Mouse (Mus musculus): ENCODE measurements around the gene Daam2.

Daam2 gene

GRCm38 (mm10) chr17:49530215-49530614, 33.9 kb downstream of the Daam2 start:
- DNase-seq: peak; percentile 60

GRCm38 (mm10) chr17:49528503-49529205, 35.5 kb downstream of the Daam2 start:
- DNase-seq: peak; percentile 83

DNA sequence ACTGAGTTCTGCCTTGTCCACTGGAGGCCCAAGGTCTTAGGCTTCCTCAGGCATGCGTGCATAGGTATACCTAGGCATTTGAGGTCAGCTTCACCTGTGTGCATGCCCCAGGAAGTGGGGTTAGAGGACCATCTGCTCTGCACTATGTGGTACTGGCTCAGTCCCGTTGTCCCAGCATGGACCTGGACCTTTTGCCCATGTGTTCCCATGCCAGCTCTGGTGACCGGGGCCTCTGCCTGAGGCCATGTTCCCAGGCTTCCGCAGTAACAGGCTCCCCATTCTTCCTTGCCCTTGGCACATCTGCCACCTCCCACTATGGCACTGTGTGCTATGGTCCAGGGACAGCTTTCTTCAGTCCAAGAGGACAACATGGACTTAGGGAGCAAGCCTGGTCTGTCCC, 36.1 kb downstream of the Daam2 start:
- peak; percentile 89 for DNase-seq

DNA sequence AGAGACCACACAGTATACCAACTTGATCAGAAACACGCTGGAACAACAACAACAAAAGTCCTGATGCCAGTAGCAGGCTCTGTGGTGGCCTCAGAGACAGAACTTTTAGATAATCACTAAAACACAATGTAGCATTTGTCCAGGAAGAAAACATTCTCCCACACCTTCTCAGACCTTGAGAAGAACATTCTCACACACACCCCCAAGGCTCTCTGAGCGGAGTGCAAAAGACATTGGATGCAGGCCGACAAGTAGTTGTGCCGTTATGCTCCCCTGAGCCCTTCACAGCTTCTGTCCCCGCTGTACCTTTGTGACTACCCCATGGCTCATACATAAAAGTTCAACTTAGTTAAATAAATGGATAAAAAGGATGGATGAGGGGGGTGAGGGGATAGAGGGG, 37.6 kb downstream of the Daam2 start:
- DNase-seq: no peak

DNA sequence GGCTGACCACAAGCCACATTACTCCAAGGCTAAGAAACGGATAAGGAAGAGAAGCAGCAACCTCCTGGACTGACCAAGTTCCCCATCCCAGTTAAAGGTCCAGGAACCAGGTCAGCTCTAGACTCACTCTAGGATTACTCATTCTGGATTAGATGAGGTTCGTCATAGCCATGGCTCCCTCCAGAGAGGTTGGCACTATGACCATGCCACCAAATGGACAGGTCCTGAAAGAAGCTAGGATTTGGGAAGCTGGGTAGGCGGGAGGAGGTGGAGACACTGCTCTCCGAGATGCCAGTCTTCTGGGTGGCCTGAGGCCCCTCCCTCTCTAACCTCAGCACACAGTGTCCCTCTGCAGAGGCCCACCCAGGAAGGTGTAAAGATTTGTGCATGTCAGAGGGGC, 38.2 kb downstream of the Daam2 start:
- DNase-seq: peak; percentile 74

DNA sequence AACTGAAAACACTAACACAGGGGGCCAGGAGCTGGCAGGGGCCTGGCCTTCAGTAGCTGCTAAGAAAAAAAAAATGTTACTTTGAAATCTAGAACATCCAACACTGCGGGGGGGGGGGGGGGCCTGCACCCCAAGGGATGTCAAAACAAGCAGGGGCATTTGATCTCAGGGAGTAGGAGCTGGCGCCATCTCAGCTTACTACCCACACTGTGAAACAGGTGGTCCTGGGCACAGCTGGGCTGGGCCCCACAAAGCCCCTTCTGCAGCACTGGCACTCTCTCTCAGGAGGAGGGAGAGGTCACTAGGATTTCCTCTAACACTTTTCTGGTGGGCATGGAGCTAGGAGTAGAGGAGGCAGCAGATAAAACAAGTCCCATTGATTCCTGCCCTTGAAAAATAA, 39.6 kb downstream of the Daam2 start:
- no peak for DNase-seq

- DNase-seq: no peak
These were observed 41.7 kb downstream of the Daam2 start for GRCm38 (mm10) chr17:49522435-49522834.

DNA sequence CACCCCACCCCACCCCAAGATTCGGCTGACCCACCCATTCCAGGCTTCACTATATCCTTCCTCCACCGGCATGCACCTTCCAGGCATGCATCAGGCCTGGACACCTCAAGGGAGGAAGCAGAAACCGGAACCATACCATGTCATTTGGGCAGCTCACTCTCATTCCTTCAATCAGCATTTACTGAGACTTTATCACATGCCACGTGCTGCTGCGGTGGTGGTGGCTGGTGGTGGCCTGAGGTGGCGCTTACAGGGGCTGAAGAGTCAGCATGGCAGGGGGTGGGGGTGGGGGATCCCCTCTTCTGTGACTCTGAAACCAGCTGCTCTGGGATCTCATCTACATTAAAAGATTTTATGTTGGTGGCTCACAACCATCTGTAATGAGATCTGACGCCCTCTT, 42.1 kb downstream of the Daam2 start:
- DNase-seq: no peak

DNA sequence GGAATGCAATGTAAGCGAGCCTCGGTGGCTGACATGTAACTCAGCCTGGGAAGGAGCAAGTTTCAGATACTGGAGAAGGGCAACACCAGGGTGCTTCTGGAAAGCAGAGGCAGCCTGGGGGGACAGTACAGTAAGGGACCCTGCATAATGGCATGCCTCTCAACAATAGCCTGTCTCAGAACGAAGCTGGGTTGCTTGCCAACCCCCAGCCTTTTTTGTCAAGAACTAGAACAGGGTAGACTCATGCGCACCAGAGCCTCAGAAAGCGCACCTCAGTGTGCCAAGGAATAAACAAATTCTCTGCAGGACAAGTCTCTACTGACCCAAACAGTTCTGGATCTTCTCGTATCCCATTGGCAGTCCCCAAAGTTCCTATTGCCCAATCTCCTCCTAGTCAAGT, 43.5 kb downstream of the Daam2 start:
- no peak for DNase-seq

GRCm38 (mm10) chr17:49519576-49520247, 44.4 kb downstream of the Daam2 start:
- no peak for DNase-seq

DNA sequence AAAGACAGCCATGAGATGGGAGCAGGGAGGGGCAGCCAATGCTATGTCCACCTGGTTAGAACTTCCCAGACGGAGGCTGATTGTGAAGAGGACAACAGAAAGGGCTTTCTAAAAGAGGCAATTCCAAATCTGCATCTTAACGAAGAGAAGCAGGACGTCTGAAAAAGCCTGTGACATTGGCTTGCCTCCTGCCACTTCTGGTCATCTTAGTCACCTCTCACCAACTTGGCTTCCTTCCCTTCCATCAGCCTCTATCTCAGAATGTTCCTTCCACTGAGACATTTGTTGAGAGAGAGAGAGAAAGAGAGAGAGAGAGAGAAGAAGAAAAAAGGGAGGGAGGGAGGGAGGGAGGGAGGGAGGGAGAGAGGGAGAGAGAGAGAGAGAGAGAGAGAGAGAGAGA, 47.1 kb downstream of the Daam2 start:
- no peak for DNase-seq

- DNase-seq: no peak
These were observed 48.5 kb downstream of the Daam2 start for GRCm38 (mm10) chr17:49515678-49516077.

GRCm38 (mm10) chr17:49515141-49515540, 49.0 kb downstream of the Daam2 start:
- DNase-seq: no peak

GRCm38 (mm10) chr17:49512671-49513085, 51.5 kb downstream of the Daam2 start:
- peak; percentile 82 for DNase-seq

GRCm38 (mm10) chr17:49509431-49509830, 54.7 kb downstream of the Daam2 start:
- DNase-seq: no peak

DNA sequence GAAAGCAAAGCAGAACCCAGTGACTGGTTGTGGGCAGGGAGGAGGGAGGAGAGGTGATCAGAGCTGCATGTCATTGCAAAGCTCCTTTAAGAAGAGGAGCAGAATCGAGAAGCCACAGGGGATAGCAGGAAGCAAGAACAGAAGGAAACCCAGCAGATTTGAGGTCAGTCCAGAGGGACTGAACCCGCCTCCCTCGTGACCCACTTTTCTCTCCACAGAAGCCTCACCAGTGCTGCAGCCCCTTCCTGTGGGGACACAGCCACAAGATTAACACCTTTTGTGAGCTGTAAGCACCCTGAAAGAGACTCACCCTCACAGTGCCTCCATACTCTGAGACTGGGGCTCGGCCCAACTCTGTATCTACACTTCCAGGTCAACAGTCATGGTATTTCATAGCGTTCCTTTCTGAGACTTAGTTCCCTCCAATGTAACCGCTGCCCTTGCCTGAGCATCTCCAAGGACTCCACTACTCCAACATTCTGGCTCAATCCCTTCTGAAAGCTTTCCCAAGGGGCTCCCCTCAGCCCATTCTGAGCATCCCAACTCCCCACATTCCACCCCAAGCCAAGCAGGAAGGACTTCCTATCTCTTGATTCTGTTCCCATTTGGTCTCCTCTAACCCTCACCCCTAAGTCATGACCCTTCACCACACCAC, 60.8 kb downstream of the Daam2 start:
- peak; percentile 76 for DNase-seq

GRCm38 (mm10) chr17:49500234-49500633, 63.9 kb downstream of the Daam2 start:
- no peak for DNase-seq

DNA sequence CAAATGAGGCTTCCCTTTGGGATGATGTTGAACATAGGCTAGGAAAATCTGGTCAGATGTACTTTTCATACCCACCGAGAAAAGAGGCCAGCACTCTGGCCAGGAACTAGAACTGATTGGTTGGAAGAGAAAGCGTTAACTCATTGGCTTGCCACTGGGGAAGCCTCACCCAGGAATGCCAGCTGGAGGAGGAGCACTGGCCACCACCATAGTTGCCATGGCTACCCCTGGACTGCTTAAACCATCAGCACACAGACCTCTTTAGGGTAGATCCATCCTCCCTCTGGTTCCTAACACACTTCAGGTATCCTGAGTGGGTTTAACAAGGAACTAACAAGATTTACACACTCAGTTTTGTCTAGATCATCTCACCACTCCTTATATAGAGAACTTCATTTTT, 64.5 kb downstream of the Daam2 start:
- DNase-seq: no peak

DNA sequence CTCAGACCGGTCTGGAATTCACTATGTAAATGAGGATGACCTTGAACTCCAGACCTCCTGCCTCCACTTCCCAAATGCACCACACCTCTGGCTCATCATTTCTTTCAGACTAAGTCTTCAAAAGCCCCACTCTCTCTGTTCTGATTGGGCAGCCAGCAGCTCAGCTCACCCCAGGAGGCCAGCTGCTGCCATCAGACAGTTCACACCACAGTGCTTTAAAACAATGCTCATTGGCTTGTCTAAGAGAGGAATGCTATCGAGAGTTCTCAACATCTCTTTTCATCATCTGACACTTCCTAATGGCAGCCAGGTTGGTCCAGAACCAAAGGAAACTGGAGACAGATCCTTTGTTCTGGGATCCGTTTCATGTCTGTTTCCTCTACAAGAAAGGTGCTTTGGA, 66.0 kb downstream of the Daam2 start:
- no peak for DNase-seq

GRCm38 (mm10) chr17:49493276-49493675, 70.9 kb downstream of the Daam2 start:
- no peak for DNase-seq

DNA sequence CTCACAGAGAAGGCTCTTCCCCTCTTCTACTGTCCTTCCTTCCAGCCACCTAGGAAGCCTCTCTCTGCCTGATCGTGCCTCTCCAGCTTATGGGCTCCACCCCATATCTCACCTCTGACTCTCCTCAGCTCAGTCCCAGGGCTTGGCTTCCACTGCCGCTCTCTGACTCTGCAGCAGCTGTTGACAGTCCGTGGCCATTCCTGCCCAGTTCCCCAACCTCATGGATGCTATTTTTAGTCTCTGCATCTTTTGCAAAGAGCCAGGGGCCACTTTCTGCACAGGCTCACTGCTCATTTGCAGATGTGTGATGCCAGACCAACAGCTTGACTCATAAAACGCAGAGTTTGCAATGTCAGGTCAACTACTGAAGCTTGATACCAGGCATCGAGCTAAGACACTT, 75.0 kb downstream of the Daam2 start:
- DNase-seq: no peak

DNA sequence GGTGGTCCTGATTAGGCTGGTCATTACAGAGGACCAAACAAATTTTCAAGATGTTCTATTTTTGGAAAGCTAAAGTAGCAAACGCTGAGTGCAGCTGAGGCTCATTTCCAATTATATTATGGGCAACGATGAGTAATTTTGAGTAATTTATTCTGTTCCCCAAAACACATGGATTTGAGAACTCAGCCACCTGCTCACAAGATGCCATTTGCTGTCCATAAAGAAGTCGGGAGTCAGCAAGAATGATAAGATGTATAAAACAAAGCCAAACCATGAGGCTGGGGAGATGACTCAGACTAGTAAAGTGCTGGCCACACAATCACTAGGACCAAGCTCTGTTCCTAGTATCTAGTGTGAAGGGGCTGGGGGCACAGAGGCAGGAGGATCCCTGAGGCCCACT, 79.7 kb downstream of the Daam2 start:
- no peak for DNase-seq

- DNase-seq: no peak
These were observed 82.3 kb downstream of the Daam2 start for GRCm38 (mm10) chr17:49481876-49482275.

DNA sequence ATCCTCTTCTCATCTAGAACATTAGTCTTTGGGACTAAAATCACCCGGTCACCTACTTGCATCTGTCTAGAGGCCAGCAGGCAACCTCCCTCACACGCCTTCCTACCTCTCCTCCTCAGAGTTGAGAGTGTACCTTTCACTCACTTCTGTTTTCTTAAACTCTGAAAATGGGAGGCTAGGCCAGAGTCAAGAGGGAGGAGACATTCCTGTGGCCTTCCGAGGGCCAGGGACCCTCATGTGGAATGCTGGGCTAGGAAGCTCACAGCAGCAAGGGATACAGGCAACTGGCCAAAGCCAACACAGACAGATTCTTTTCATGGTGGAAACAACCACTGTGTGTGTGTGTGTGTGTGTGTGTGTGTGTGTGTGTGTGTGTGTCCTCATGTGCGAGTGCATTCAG, 86.8 kb downstream of the Daam2 start:
- no peak for DNase-seq

All from cerebellum, adult 8-10 months (tissue).